Mouse (Mus musculus) liver, adult 2 months (tissue): ENCODE measurements at regions not wholly inside any gene's neighbourhood (a gene's known extent, or its start where the extent isn't known, plus 50 kb on each side); places are given as distances from the start of the nearest gene placed in this dataset.

Experiments used
- CTCF ChIP-seq: fragments of 200-500 bp; IDR thresholded peaks from 2 replicates; pipeline ENCODE4 v1.5.1; 2011; ENCODE audit warnings: low read depth, low read length, control low read depth
- POLR2A ChIP-seq: fragments of 200-500 bp; IDR thresholded peaks from 2 replicates; pipeline ENCODE4 v1.6.1; 2011; ENCODE audit warnings: low read length, control low read depth; ENCODE audit not compliant: insufficient read depth; ENCODE audit errors: extremely low read depth

DNA sequence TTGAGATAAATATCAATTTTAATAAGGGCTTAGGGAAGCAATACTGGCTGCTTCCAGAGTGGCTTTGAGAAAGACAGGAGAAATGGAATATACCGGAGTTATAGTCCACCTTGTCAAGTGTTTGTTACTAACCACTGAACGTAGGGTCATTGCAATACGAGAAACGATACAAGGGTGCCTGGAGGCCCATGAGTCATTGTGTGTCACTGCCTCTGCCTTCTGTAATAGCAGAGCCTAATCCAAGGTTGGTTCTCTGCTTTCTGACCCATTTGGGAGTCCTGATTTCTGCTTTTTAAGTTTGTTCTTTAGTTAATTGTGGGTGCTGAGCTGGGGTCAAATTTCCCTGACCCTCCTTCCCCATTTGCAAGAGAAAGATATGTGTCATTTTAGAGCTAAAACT lies 382.4 kb upstream of the Arglu1 start:
- TF ChIP-seq CTCF (no peak), POLR2A (no peak)
